Mouse (Mus musculus) heart, embryonic 14.5 days (tissue): ENCODE results near the gene Lrig1. TPM values are rescaled to one million over a fixed set of nuclear protein-coding genes. Genes with fewer than 3 reads are reported as not detected.

Experiments
- ATAC-seq: fragments of 200-750 bp; cut with Nextera tagmentation; 2 replicates; pipeline ENCODE4 v1.8.0; 2017; ENCODE audit warnings: low read depth, moderate TSS enrichment; ENCODE audit not compliant: insufficient number of reproducible peaks, insufficient read depth, low FRiP score
- H3K27ac ChIP-seq, 2 experiments: fragments of 200-500 bp in 1 of 2; fragments of 300-500 bp in 1 of 2; sonication (generic) in 1 of 2; replicated peaks in 1 of 2; 2 replicates each; pipeline ENCODE4 v1.5.1; 2012 to 2014; ENCODE audit warnings: low read depth in 2 of 2, low read length in 2 of 2, control low read depth in 1 of 2, mild to moderate bottlenecking in 1 of 2, mixed read lengths in 1 of 2; ENCODE audit not compliant: control insufficient read depth in 1 of 2, insufficient read depth in 1 of 2
- H3K27me3 ChIP-seq: fragments of 300-500 bp; sonication (generic); 2 replicates; pipeline ENCODE4 v1.6.1; 2014; ENCODE audit warnings: mild to moderate bottlenecking, low read length, control low read depth; ENCODE audit not compliant: control insufficient read depth, insufficient read depth
- H3K36me3 ChIP-seq: fragments of 300-500 bp; sonication (generic); 2 replicates; pipeline ENCODE4 v1.6.1; 2014; ENCODE audit warnings: mild to moderate bottlenecking, control low read depth, low read length, mixed read lengths; ENCODE audit not compliant: control insufficient read depth, insufficient read depth
- H3K4me1 ChIP-seq, 2 experiments: fragments of 200-500 bp in 1 of 2; fragments of 300-500 bp in 1 of 2; sonication (generic) in 1 of 2; 2 replicates each; pipeline ENCODE4 v1.6.1; 2012 to 2014; ENCODE audit warnings: low read length in 2 of 2, control low read depth in 1 of 2, mixed read lengths in 1 of 2; ENCODE audit not compliant: control insufficient read depth in 2 of 2, insufficient read depth in 2 of 2
- H3K4me2 ChIP-seq: fragments of 300-500 bp; sonication (generic); 2 replicates; pipeline ENCODE4 v1.6.1; 2014; ENCODE audit warnings: mild to moderate bottlenecking, low read length
- H3K4me3 ChIP-seq, 2 experiments: fragments of 200-500 bp in 1 of 2; fragments of 300-500 bp in 1 of 2; sonication (generic) in 1 of 2; 2 replicates each; pipeline ENCODE4 v1.5.1; 2012 to 2014; ENCODE audit warnings: low read length in 2 of 2, mild to moderate bottlenecking in 2 of 2, control low read depth in 1 of 2, low read depth in 1 of 2, moderate library complexity in 1 of 2; ENCODE audit not compliant: control insufficient read depth in 1 of 2, insufficient read depth in 1 of 2
- H3K9ac ChIP-seq: fragments of 300-500 bp; sonication (generic); 2 replicates; pipeline ENCODE4 v1.6.1; 2014; ENCODE audit warnings: mild to moderate bottlenecking, low read length
- H3K9me3 ChIP-seq: fragments of 300-500 bp; sonication (generic); 2 replicates; pipeline ENCODE4 v1.6.1; 2016; ENCODE audit warnings: low read length, control low read depth; ENCODE audit not compliant: control insufficient read depth
- WGBS: fragments of 180-500 bp; shearing (Covaris S2); extraction: QIAGEN DNeasy Blood & Tissue Kit; methylation state at CpG from one replicate; pipeline ENCODE4 v1.1.7; 2014; 5-methylcytosine and 5-hydroxymethylcytosine counted together
- polyA plus RNA-seq: library from polyadenylated mRNA; unstranded; fragments of >200 nt; fragmentation: Nextera tagmentation; extraction: Ambion mirVana; gene quantifications from 2 replicates; pipeline ENCODE4 v1.2.1, GENCODE M21; 2014

Lrig1 gene
- polyA plus RNA-seq, 1 experiment from 2014 or later: 18.4 TPM

DNA sequence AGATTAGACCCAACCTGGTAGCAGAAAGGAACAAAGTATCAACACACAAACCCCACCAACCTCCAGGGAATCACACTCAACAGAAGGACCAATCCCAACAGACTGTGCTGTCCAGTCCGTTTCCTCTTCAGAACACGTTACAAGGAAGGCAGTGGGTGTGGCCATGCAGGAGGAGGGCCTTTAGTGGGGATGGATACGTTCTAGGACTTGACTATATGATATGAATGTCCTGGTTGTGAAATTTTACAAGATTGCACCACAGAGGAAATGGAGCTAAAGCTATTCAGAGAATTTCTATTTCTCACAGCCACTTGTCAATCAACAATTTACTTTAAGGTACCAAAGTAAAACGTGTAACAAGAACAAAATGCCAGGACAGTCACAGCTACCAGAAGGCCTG, 54.2 kb downstream of the Lrig1 start:
- no peak overlapping the region for H3K9ac ChIP-seq
- ATAC-seq: no peak
- H3K4me3 ChIP-seq: no peak overlapping the region
- no peak overlapping the region for H3K27ac ChIP-seq
- H3K4me1 ChIP-seq: peaks cover 29 to 52% of the 10 kb centered on the region in 2 experiments
- 39% methylated on average over 4 of the region's 4 CpGs for WGBS
- H3K4me2 ChIP-seq: no peak overlapping the region
- H3K9me3 ChIP-seq: no peaks in the 10 kb centered on the region
- no peaks in the 10 kb centered on the region for H3K36me3 ChIP-seq
- no peaks in the 10 kb centered on the region for H3K27me3 ChIP-seq

DNA sequence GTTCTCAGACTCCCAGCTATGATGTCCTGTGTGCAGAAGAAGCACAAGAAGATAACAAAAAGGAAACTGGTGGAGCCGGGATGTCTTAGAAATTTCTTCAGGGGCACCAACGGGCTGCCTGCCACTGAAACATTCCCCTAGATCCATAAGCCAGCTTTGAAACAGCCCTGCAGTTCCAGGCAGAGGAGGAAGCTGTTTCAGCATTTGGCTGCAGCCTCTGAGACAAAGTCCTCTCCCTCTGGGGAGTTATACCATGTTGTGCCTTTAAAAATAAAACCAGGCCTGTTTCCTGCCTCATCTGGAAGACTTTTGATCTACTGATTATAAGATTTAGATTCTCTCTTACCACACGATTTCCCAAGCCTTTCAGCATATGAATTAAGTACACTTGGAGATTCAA, 55.3 kb downstream of the Lrig1 start:
- Histone ChIP-seq H3K4me3 (no peak overlapping the region), H3K4me2 (no peak overlapping the region), H3K9me3 (no peaks in the 10 kb centered on the region), H3K9ac (no peak overlapping the region), H3K27me3 (no peaks in the 10 kb centered on the region), H3K36me3 (no peaks in the 10 kb centered on the region), H3K4me1 (peaks cover 36 to 53% of the 10 kb centered on the region in 2 experiments), H3K27ac (no peak overlapping the region)
- ATAC-seq: no peak
- whole genome bisulfite sequencing: 55% methylated on average over 3 of the region's 3 CpGs

DNA sequence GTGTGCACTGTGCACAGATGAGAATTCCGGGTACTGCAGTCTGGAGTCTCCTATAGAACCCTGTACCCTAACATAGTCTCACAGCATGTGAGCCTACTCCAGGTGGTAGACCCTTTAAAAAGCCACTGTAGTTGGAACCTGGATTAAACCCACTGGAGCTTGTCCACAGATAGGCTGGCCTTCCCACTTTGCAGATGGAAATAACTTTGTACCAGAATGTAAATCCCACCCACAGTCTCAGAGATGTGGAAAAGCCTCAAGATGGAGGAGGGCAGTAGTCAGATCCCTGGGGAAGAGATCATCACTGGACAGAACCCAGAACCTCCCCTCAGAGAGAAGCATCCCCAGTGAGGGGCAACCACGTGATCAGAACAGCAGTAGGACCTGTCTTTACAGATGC, 56.0 kb downstream of the Lrig1 start:
- Histone ChIP-seq H3K27me3 (no peaks in the 10 kb centered on the region), H3K9me3 (no peaks in the 10 kb centered on the region), H3K36me3 (no peaks in the 10 kb centered on the region), H3K4me1 (peaks cover 35 to 47% of the 10 kb centered on the region in 2 experiments), H3K4me3 (no peak overlapping the region), H3K4me2 (no peak overlapping the region), H3K9ac (no peak overlapping the region), H3K27ac (no peak overlapping the region)
- no peak for ATAC-seq
- WGBS: 84% methylated on average over 2 of the region's 2 CpGs

DNA sequence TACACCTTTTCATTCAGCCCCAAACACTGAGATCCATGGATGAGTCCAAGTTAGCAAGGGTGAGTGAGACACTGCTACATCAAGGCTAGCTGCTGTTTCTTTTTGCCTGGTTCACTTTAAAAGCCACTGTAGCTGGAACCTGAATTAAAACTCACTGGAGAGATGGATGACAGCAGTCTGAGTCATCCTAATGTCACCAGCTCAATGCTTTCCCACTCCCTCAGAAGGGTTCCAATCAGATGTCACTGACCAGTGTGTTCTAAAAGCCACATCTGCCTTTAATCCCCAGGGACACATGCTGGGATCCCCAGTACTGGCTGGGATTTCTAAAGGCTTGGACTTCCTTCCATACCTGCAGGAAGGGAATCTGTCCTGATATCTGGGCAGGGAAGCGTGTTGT, 57.9 kb downstream of the Lrig1 start:
- Histone ChIP-seq H3K27ac (no peak overlapping the region), H3K9ac (no peak overlapping the region), H3K4me1 (peaks cover 29 to 39% of the 10 kb centered on the region in 2 experiments), H3K4me3 (no peak overlapping the region), H3K27me3 (no peaks in the 10 kb centered on the region), H3K36me3 (no peaks in the 10 kb centered on the region), H3K9me3 (no peaks in the 10 kb centered on the region), H3K4me2 (no peak overlapping the region)
- WGBS: 75% methylated on average over 1 of the region's 1 CpGs
- ATAC-seq: no peak

DNA sequence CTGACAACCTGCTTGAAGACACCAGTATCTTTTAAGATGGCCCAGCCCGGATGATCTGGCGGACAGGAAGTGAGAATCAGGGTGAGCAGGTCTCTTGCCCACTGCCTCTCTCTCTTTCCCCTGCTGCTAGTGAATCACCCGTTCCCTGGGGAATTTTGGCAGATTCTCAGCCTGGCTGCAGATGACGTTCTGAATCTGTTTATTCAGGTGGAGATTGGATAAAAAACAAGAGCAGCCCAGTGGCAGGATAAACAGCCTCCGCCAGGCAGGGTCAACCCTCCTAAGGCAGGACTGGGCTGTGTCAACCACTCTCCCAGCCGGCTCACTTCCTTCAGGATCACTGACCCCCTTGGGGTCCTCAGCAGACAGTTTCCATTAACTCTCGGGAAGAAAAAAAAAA, 59.7 kb downstream of the Lrig1 start:
- ATAC-seq: peak; percentile 42; the same call in 1 of the 2 replicates
- Histone ChIP-seq H3K4me1 (peaks cover 25 to 35% of the 10 kb centered on the region in 2 experiments), H3K9me3 (no peaks in the 10 kb centered on the region), H3K4me2 (no peak overlapping the region), H3K9ac (no peak overlapping the region), H3K27ac (0 out of 4 replicates have a peak overlapping the region, but pooled peaks of 1 of the 2 experiments have one; percentile 41), H3K36me3 (no peaks in the 10 kb centered on the region), H3K27me3 (no peaks in the 10 kb centered on the region), H3K4me3 (no peak overlapping the region)
- 38% methylated on average over 7 of the region's 7 CpGs for WGBS

DNA sequence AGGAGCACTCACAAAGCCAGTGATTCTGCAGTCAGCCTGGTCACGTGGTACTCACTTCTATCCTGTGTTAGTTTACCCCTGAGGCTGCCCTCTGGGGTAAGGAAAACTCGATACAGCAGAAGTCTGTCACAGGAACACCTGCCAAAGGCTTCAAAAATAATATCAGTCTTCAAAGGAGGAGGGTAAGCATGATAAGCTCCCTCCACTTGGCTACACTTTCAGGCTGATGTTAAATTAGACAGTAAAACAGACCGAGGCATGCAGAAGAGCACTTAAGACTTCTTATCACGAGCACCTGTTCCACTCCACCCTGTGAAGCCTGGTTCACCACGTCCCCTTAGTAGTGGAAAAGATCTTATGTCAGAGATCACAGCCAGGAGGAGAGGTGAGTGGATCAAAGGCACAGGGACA, 62.9 kb downstream of the Lrig1 start:
- 21% methylated on average over 5 of the region's 5 CpGs for WGBS
- ATAC-seq: no peak
- no peak overlapping the region for H3K9ac ChIP-seq
- H3K27ac ChIP-seq: no peak overlapping the region
- H3K4me1 ChIP-seq: peaks cover 32 to 35% of the 10 kb centered on the region in 2 experiments
- H3K9me3 ChIP-seq: no peaks in the 10 kb centered on the region
- no peaks in the 10 kb centered on the region for H3K36me3 ChIP-seq
- H3K4me3 ChIP-seq: no peak overlapping the region
- no peak overlapping the region for H3K4me2 ChIP-seq
- H3K27me3 ChIP-seq: no peaks in the 10 kb centered on the region

DNA sequence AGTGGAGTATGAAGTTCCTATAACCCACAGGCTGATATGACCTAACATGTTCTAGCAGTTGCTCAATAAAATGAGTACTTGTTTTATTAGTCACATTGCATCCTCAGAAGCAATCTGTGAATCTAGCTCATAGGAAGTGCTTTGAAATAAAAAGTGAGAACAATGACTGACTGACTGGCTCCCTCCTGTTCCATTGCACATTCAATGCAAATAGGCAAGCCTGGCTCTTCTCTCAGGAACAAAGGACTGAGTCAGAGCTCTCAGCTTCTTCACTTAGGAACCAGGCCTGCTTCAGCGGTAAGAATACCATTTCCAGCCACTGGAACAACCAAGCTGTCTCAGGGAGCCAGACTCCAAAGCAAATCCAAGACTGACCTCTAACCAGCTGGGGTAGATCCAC, 64.6 kb downstream of the Lrig1 start:
- Histone ChIP-seq H3K36me3 (no peaks in the 10 kb centered on the region), H3K27ac (no peak overlapping the region), H3K27me3 (no peaks in the 10 kb centered on the region), H3K4me2 (no peak overlapping the region), H3K4me1 (peaks cover 29 to 35% of the 10 kb centered on the region in 2 experiments), H3K4me3 (no peak overlapping the region), H3K9ac (no peak overlapping the region), H3K9me3 (no peaks in the 10 kb centered on the region)
- 75% methylated on average over 1 of the region's 1 CpGs for WGBS
- ATAC-seq: no peak

DNA sequence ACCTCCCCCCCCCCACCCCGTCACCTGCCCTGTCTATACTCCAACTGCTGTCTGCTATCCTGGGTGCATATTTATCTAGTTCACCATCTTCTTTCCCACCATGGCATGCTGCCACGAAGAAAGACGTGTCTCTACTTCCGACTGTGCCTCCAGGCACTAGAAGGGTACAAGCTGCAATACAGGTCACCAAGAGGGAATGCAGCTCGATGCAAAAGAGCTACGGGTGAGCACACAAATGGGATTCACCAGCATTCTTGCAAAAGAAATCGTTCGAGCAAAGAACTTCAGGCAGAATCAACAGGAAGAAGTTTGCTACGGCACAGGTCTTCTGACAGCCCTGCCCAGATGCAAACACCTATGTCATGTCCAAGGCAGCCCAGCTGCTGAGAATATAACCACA, 65.2 kb downstream of the Lrig1 start:
- 65% methylated on average over 9 of the region's 9 CpGs for WGBS
- no peaks in the 10 kb centered on the region for H3K27me3 ChIP-seq
- H3K36me3 ChIP-seq: peaks cover 4% of the 10 kb centered on the region; the same call in 1 of the 2 replicates
- H3K9me3 ChIP-seq: no peaks in the 10 kb centered on the region
- no peak overlapping the region for H3K9ac ChIP-seq
- H3K4me2 ChIP-seq: no peak overlapping the region
- H3K4me1 ChIP-seq: peaks cover 25 to 32% of the 10 kb centered on the region in 2 experiments
- no peak overlapping the region for H3K4me3 ChIP-seq
- H3K27ac ChIP-seq: no peak overlapping the region
- no peak for ATAC-seq
